Mouse (Mus musculus): ENCODE measurements around the gene Krt8. TPM values are rescaled to one million over a fixed set of nuclear protein-coding genes. Genes with fewer than 3 reads are reported as not detected.

Krt8 gene
- 32.6 and 35.6 TPM in 2 replicates for polyA plus RNA-seq (2016; fragmentation: Nextera tagmentation; extraction: Ambion mirVana)

DNA sequence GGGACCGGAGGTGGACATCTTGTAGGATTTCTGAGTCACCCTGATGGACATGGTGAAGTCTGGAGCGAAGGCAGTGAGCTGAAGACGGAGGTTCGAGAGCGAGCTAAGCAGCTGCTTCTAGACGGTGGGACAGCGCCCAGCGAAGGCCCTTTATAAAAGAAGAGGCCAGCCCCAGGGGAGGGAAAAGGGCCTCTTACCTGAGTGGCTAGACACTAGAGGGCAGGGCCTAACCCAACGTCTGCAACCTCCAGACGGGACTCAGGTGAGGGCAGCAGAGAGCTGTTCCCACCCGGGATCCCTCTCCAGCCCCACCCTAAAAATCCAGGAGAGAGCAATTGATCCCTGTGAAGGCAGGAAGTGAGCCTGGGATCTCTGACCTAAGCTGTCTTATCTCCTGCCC lies at the start of gene Krt8:
TSS of gene Krt8 (minus strand) at position 294 of the 400 bp plus-strand sequence.
- Histone ChIP-seq H3K4me1 (peaks cover 52% of the 10 kb centered on the region), H3K27ac (peak within 1 kb of the TSS; percentile 82), H3K27me3 (ENCODE audit: poor library complexity, severe bottlenecking) (peaks cover 91% of the 10 kb centered on the region), H3K9me3 (no peaks in the 10 kb centered on the region), H3K36me3 (replicated peaks) (no peaks in the 10 kb centered on the region), H3K4me3 (peak within 1 kb of the TSS; percentile 53)
- no peak for DNase-seq (ENCODE audit: extremely low spot score, low spot score)
- WGBS: 9% methylated on average over 11 of the region's 11 CpGs

DNA sequence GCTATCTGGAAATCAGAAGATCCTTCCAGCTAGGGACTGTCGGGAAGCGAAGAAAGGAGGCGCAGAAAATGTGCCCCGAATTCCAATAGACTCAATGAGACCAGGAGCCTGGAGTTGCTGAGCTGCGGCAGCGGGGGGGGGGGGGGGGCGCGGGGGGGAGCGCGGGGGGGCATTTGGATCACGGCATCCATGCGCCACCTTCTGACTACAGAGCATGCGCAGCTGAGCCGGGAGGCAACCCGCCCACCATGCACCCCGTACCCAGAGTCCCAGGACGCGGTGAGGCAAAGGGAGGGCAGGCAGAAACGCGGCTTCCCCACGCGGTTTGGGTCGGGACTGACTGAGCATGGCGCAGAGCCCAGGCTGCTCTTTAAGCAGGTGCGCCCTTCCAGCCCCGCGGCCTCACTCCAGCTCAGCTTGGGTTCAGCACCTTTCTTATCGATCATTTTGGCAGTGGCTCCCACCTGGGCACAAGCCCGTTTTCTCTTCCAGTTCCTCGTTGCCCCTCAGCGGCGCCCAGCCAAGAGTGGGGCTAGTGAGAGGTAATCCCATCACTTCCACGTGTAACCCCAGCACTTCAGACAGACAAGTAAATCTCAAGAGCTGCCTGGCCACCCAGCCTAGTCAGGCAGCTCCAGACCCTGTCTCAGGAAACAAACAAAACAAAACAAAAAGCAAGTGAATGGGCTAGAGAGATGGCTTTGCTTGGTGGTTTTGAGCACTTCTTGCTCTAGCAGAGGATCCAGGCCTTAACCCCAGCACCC lies 47.8 kb upstream of the Krt8 start:
- Histone ChIP-seq H3K36me3 (replicated peaks) (no peaks in the 10 kb centered on the region), H3K27ac (peak overlapping the region; percentile 89), H3K4me1 (peaks cover 10% of the 10 kb centered on the region), H3K27me3 (ENCODE audit: poor library complexity, severe bottlenecking) (no peaks in the 10 kb centered on the region; the same call in 1 of the 2 replicates), H3K4me3 (peak overlapping the region; percentile 64), H3K9me3 (no peaks in the 10 kb centered on the region)
- DNase-seq (ENCODE audit: extremely low spot score, low spot score): peak; percentile 80
- under 1% methylated on average over 28 of the region's 33 CpGs for WGBS

DNA sequence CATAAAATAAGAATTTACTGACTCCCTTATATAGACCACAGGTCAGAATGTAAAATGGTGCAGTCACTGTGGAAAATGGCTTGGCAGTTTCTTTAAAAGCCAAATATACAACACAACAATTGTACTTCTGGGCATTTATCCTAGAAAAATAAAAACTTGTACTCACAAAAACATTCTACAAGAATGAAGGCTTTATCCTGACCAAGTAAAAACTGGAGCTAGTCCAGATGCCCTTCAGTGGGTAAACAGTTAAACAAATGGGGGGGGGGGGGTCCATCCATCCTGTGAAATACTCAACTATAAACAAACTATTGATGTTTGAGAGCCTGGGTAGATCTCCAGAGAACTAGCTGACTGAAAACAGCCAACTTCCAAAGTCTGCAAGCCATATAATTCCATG lies 45.6 kb upstream of the Krt8 start:
- H3K27ac ChIP-seq: no peak overlapping the region
- no peaks in the 10 kb centered on the region for H3K36me3 ChIP-seq (replicated peaks)
- no peaks in the 10 kb centered on the region for H3K9me3 ChIP-seq
- no peaks in the 10 kb centered on the region; the same call in 1 of the 2 replicates for H3K27me3 ChIP-seq (ENCODE audit: poor library complexity, severe bottlenecking)
- peaks cover 10% of the 10 kb centered on the region for H3K4me1 ChIP-seq
- DNase-seq (ENCODE audit: extremely low spot score, low spot score): no peak
- H3K4me3 ChIP-seq: no peak overlapping the region

- H3K27ac ChIP-seq: no peak overlapping the region
Measured at GRCm38 (mm10) chr15:102048006-102048405, 43.7 kb upstream of the Krt8 start.

GRCm38 (mm10) chr15:102045691-102046090 lies 41.4 kb upstream of the Krt8 start:
- Histone ChIP-seq H3K36me3 (replicated peaks) (no peaks in the 10 kb centered on the region), H3K27me3 (ENCODE audit: poor library complexity, severe bottlenecking) (no peaks in the 10 kb centered on the region), H3K4me3 (no peak overlapping the region), H3K27ac (no peak overlapping the region), H3K4me1 (no peaks in the 10 kb centered on the region), H3K9me3 (no peaks in the 10 kb centered on the region)
- no peak for DNase-seq (ENCODE audit: extremely low spot score, low spot score)
- 94% methylated on average over 10 of the region's 10 CpGs for WGBS

More at GRCm38 (mm10) chr15:102048006-102048405, 43.7 kb upstream of the Krt8 start:
- Histone ChIP-seq H3K36me3 (replicated peaks) (no peaks in the 10 kb centered on the region), H3K27me3 (ENCODE audit: poor library complexity, severe bottlenecking) (no peaks in the 10 kb centered on the region; the same call in 1 of the 2 replicates), H3K4me3 (no peak overlapping the region), H3K9me3 (no peaks in the 10 kb centered on the region), H3K4me1 (peaks cover 10% of the 10 kb centered on the region)
- no peak for DNase-seq (ENCODE audit: extremely low spot score, low spot score)
- 94% methylated on average over 6 of the region's 6 CpGs for WGBS

GRCm38 (mm10) chr15:102044745-102045144 lies 40.5 kb upstream of the Krt8 start:
- DNase-seq (ENCODE audit: extremely low spot score, low spot score): no peak
- no peaks in the 10 kb centered on the region for H3K9me3 ChIP-seq
- WGBS: 84% methylated on average over 3 of the region's 3 CpGs

DNA sequence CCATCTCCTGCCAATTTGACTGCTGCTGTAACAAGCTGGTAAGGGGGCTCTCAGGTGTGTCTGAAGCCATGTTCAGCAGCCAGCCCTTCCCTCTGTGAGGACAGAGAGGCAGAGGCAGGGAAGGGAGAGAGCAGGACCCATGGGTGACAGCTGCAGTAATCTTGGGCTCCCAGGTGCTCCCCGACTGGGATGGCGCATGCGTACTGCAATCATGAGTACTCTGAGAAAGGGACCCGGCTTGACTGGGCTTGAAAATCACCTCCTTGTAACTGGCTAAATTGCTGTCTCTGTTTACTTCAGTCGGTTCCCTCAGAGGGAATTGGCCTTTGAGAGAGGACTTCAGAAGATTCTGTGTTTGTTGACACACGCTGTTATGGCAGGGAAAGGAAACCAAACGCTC lies 37.7 kb upstream of the Krt8 start:
- 83% methylated on average over 7 of the region's 7 CpGs for WGBS
- H3K27me3 ChIP-seq (ENCODE audit: poor library complexity, severe bottlenecking): no peaks in the 10 kb centered on the region
- no peaks in the 10 kb centered on the region for H3K36me3 ChIP-seq (replicated peaks)
- H3K4me3 ChIP-seq: no peak overlapping the region
- H3K9me3 ChIP-seq: no peaks in the 10 kb centered on the region
- DNase-seq (ENCODE audit: extremely low spot score, low spot score): no peak
- no peak overlapping the region for H3K27ac ChIP-seq
- H3K4me1 ChIP-seq: no peaks in the 10 kb centered on the region

More at GRCm38 (mm10) chr15:102044745-102045144, 40.5 kb upstream of the Krt8 start:
- Histone ChIP-seq H3K36me3 (replicated peaks) (no peaks in the 10 kb centered on the region), H3K27me3 (ENCODE audit: poor library complexity, severe bottlenecking) (no peaks in the 10 kb centered on the region), H3K4me1 (no peaks in the 10 kb centered on the region), H3K27ac (no peak overlapping the region), H3K4me3 (no peak overlapping the region)

DNA sequence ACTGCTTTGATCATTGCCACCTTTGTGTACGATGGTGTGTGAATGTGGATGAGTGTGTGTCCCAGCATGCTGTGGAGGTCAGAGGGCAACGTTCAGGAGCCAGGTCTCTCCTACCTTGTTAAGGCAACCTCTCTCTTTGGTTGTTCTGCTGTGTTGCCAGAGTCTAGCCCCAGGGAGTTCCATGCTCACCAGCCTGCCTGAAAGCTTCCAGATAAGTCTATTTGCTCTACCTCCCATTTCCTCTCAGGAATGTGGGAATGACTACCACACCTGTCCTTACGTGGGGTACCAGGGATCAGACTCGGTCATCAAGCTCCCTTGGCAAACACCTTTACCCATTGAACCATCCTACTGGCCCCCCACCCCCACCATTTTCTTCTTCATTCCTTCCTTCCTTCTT lies 36.0 kb upstream of the Krt8 start:
- Histone ChIP-seq H3K27me3 (ENCODE audit: poor library complexity, severe bottlenecking) (no peaks in the 10 kb centered on the region), H3K36me3 (replicated peaks) (no peaks in the 10 kb centered on the region), H3K27ac (no peak overlapping the region), H3K9me3 (no peaks in the 10 kb centered on the region), H3K4me1 (no peaks in the 10 kb centered on the region), H3K4me3 (no peak overlapping the region)
- DNase-seq (ENCODE audit: extremely low spot score, low spot score): no peak
- WGBS: 87% methylated on average over 4 of the region's 4 CpGs

DNA sequence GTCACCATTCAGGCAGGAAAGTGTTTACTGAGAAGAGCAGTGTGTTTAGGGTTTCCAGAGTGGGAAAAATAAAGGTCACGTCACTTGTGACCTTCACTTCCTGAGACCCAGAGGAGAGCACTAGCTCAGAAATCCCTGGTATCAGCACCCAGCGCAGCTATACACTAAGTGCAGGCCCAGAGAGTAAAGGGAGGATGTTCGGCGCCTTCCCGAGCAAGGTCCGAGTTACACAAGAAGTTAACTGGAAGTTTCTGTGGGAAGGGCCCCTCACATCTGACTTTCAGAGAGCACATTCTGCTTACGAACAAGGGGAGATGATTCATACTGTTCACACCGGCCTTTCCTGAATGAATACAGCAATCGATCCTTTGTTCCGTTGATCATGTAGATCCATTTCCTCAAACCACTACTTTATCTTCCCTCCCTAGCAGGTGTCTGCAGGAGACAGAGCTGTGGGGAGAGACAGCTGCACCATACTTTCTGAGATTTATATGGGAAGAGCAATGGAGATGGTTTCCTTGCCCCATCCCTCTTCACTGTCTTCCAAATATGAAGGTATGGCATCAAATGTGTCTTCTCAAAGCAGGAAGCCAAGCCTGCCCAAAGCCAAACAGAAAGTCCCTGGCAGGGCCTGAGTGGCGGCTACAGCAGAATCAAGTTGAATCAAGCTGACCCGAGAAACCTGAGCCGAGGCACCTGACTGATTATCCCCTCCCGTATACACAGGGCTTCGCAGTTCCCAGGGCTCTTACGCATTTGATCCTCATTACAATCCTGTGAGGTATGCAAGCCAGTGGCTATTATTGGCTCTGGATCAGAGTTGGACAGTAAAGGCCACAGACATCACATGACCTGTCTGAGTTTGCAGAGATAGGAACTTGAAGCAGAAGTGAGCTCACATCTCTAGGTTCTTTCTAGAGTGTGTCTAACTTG lies 30.1 kb upstream of the Krt8 start:
- Histone ChIP-seq H3K36me3 (replicated peaks) (peaks cover 6% of the 10 kb centered on the region; the same call in 1 of the 2 replicates), H3K9me3 (no peaks in the 10 kb centered on the region), H3K27me3 (ENCODE audit: poor library complexity, severe bottlenecking) (peaks cover 11% of the 10 kb centered on the region), H3K4me3 (no peak overlapping the region), H3K4me1 (0 out of 2 replicates have a peak, but pooled peaks cover 3% of the 10 kb centered on the region), H3K27ac (no peak overlapping the region)
- 61% methylated on average over 16 of the region's 16 CpGs for WGBS
- no peak for DNase-seq (ENCODE audit: extremely low spot score, low spot score)

DNA sequence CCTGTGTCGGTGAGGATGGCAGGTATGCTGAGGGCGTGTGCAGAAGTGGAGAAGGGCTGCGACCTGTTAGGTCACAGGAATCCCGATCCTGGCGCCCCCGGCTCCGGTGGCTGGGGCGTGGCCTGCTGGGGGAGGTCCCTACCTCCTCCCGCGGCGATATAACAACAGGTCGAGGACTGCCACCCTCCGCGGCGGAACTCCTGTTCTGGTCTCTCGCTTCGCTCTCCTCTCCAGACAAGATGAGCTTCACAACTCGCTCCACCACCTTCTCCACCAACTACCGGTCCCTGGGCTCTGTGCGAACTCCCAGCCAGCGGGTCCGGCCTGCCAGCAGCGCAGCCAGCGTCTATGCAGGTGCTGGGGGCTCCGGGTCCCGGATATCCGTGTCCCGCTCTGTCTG lies 23.8 kb upstream of the Krt8 start, which contains the start of gene Krt18:
TSS of gene Krt18 (plus strand) at position 141 of the 400 bp plus-strand sequence.
- H3K4me1 ChIP-seq: peaks cover 34% of the 10 kb centered on the region
- H3K9me3 ChIP-seq: no peaks in the 10 kb centered on the region
- peaks cover 73% of the 10 kb centered on the region for H3K27me3 ChIP-seq (ENCODE audit: poor library complexity, severe bottlenecking)
- 3% methylated on average over 28 of the region's 28 CpGs for WGBS
- no peak for DNase-seq (ENCODE audit: extremely low spot score, low spot score)
- H3K27ac ChIP-seq: peak within 1 kb of the TSS; percentile 72
- peaks cover 6% of the 10 kb centered on the region; the same call in 1 of the 2 replicates for H3K36me3 ChIP-seq (replicated peaks)
- H3K4me3 ChIP-seq: peak within 1 kb of the TSS; percentile 52

GRCm38 (mm10) chr15:102026430-102026829 lies 22.1 kb upstream of the Krt8 start:
- H3K36me3 ChIP-seq (replicated peaks): peaks cover 4% of the 10 kb centered on the region; the same call in 1 of the 2 replicates
- no peak overlapping the region for H3K4me3 ChIP-seq
- WGBS: 9% methylated on average over 12 of the region's 12 CpGs
- no peaks in the 10 kb centered on the region for H3K9me3 ChIP-seq
- DNase-seq (ENCODE audit: extremely low spot score, low spot score): no peak
- H3K27ac ChIP-seq: 0 out of 2 replicates have a peak overlapping the region, but pooled peaks have one; percentile 7
- peaks cover 73% of the 10 kb centered on the region for H3K27me3 ChIP-seq (ENCODE audit: poor library complexity, severe bottlenecking)
- H3K4me1 ChIP-seq: peaks cover 42% of the 10 kb centered on the region

GRCm38 (mm10) chr15:102025136-102025872 lies 21.0 kb upstream of the Krt8 start:
- DNase-seq (ENCODE audit: extremely low spot score, low spot score): peak; percentile 47
- Histone ChIP-seq H3K4me1 (peaks cover 42% of the 10 kb centered on the region), H3K9me3 (no peaks in the 10 kb centered on the region), H3K4me3 (peak overlapping the region; percentile 38), H3K36me3 (replicated peaks) (no peaks in the 10 kb centered on the region), H3K27ac (peak overlapping the region; percentile 79), H3K27me3 (ENCODE audit: poor library complexity, severe bottlenecking) (peaks cover 72% of the 10 kb centered on the region)
- WGBS: 3% methylated on average over 22 of the region's 22 CpGs

Data from forebrain, embryonic 10.5 days (tissue).